Mouse (Mus musculus) A20 (cell line): ENCODE results near the gene Rhox3h.
"Not testable (repeated sequence)": the region's sequence is repeated elsewhere in the genome, so short reads cannot be mapped to it uniquely, and the experiment has no call there.

Source experiments
- DNase-seq: peaks from one replicate; pipeline ENCODE4 v3.0.0-alpha.2; 2011; ENCODE audit warnings: low read depth, low spot score

Rhox3h gene

DNA sequence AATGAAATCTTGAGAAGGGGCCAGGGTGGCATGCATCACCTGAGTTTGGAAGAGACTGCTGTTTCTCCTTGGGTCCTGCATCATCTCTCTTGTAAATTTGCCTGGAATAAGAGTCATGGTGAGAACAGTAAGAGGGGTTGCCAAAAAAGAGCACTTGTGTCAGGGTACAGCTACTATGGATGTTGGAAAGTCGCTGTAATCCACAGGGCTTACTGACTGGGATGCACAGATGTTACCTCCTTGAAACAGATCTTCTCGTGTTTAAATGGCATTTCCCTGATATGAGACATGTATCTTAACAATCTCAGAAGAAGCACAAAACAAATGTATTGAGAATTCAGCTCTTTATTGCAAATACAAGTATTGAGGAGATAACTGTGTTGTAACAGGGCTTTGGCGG is at the start of gene Rhox3h:
TSS of gene Rhox3h (minus strand) at position 101 of the 400 bp plus-strand sequence.
- DNase-seq = not testable (repeated sequence)

DNA sequence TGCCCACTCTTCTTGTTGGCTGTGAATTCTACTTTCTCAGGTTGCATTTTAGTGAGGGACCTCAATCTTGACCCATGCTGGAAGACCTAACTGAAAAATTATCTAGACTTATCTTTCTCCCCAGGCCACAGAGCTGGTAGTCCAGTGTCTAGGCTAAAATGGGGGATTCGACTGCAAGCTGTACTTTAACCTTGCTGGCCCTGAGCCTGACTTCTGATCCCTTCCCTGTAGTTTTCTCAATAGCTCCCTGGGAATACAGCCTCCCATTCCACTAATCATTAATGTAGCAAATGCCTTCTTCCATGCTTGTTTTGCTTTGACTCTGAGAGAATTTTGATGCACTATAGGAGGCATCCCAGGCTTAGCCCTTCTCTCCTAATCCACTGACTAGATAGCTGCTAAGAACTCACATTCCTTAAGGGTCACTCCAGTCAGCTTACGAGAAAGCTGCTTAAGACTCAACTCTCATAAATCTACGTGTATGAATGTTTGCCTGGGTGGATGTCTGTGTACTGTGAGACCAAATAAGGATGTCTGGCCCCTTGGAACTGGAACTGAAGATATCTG is 33.3 kb upstream of the Rhox3h start:
- DNase-seq = no peak

DNA sequence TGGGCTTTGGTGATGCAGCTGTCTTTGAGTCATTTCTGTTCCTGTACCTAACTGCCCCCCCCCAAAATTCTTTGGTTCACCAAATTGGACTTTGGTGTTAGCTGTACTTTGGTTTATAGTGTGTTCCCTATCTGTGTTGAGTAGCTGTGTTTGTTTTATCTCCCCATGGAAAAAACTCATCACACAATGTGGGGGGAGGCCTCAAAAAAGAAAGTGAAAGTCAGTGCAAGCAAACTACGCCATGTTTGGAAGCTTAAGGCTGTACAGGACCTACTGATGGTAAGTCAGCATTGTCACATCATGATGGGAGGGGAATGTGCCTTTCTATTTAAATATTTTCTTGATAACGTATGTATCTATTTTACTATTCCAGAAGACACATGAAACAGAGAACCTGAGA is 23.7 kb upstream of the Rhox3h start:
- no peak for DNase-seq

DNA sequence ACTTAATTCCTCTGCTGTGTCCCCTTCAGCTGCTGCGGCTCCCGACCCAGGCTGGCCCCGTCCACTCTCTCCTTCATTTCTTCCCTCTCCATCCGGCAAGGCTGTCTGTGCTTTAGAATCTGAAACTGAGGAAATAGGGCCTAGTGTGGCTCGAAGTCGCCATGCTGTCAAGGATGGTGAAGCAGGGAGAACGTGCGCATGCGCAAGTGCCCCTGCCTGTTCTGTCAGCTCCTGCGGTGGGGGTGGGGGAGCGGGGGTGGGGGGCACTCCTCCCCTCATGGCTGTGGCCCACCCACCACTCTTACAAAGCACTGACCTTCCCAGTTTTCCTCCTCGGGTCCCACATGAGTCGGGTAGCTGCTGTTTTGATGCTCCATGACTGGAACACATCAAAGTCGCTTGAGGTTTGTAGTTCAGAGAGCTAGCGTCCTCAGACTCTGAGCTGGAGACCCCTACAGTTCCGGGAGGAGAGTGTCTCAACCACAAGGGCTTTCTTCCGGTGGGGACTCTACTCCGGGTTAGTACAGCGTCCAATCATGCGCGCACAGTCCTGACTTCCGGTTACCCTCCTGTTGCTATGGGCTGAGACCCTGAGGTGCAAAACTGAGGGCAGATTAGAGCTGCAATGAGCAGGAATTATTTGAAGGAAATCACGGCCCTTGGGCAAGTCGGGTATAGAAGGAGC is 14.6 kb upstream of the Rhox3h start:
- no peak for DNase-seq

DNA sequence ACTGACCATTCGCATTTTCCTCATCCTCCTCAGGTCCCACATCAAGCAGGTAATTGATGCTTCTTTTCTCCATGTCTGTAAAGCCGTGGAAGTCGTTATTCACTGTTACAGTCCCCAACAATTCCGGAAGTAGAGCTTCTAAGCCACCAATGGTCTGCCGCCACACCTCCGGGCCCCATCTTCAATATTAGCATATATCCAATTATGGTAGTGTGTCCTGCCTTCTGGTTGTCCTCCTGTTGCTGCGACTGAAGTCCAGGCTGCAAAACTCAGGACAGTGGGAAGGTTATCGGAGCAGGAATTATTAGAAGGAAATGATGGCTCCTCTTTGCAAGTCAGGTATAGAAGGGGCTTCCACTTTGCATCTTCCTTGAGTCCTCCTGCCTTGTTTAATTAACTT is 4.6 kb upstream of the Rhox3h start, which contains the start of gene Rhox2h:
TSS of gene Rhox2h (minus strand) at position 101 of the 400 bp plus-strand sequence.
- not testable (repeated sequence) for DNase-seq

DNA sequence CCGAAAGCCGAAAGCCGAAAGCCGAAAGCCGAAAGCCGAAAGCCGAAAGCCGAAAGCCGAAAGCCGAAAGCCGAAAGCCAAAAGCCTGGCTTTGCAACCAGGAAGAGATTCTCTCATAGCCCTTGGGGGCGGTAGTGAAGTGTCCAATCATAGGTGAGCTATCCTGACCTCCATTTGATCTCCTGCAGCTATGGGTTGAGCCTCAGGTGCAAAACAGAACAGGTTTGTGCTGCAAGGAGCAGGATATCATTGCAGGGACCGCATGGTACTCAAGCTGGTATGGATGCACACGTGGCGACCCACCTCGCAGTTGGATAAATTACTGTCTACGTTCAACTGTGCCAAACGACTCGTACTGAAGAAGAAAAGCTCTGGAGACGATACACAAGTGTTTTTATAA is 17.3 kb downstream of the Rhox3h start, which contains the start of gene Rhox4g:
TSS of gene Rhox4g (minus strand) at position 101 of the 400 bp plus-strand sequence.
- not testable (repeated sequence) for DNase-seq

DNA sequence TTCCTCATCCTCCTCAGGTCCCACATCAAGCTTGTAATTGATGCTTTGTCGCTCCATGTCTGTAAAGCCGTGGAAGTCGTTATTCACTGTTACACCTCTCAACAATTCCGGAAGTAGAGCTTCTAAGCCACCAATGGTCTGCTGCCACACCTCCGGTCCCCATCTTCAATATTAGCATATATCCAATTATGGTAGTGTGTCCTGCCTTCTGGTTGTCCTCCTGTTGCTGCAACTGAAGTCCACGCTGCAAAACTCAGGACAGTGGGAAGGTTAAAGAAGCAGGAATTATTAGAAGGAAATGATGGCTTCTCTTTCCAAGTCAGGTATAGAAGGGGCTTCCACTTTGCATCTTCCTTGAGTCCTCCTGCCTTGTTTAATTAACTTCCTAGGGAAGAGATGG is 25.2 kb downstream of the Rhox3h start, which contains the start of gene Rhox2g:
TSS of gene Rhox2g (minus strand) at position 101 of the 400 bp plus-strand sequence.
- DNase-seq = not testable (repeated sequence)

DNA sequence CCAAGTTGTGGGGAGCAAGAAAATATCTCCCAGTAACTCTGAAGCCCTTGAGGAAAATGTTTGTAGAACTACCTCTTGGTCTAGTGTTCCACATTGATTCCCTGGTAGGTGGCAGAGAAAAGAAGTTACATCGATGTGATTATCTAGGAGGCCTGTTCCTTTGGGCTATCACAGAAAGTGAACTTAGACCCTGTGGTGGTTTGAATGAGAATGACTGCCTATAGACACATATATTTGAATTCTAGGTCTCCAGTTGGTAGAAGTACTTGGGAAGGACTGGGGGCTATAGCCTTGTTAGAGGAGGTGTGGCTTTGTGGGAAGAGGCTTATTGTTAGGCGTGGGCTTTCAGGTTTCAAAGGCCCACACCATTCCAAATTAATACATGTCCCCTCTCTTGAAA is 40.1 kb downstream of the Rhox3h start, which contains the start of gene Rhox3g:
TSS of gene Rhox3g (minus strand) at position 101 of the 400 bp plus-strand sequence.
- DNase-seq = not testable (repeated sequence)
